ENCODE assay signal across 21 mouse cellular contexts in the genomic region with DNA sequence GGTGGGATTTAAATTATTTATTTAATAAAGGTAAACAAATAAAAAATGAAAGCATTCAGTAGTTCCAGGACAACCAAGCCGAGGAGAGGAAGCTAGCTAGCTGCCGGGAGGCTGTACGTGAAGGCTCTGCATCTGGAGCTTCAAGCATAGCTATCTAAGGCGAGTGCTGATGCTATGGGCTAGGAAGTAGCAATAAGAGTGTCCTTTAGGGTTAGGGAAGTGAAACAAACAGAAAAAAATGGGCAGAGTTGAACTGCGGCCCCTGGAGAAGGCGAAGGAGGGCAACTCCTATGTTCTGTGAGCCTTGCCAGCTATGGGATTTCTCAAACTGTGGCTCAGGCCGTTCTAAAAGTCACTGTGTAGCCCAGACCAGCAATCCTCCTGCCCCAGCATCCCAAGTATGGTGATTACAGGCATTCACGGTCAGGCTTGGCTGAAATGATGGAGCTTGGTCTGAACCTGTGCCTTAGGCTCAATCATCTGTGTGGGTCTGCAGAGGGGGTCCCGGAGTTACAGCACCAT. TPM values are rescaled to one million over a fixed set of nuclear protein-coding genes. Genes with fewer than 3 reads are reported as not detected.
DNase-seq lines count a peak whose midpoint lies in the region; ATAC-seq and TF ChIP-seq lines count a peak whose summit lies in the region.
"Had no signal": no experiment of that assay in that cellular context is flagged by ENCODE, and none has a peak within 500 bp of the region (broad histone marks: within the 10 kb centered on the region; RNA-seq: fewer than 3 reads in every experiment).

No protein-coding gene starts in this region.

- no peak overlapping the region for H3K9ac ChIP-seq in liver, embryonic 13.5 days
- H3K9ac ChIP-seq in stomach, postnatal 0 days (ENCODE audit: low read length) = no peak overlapping the region
- H3K9ac ChIP-seq: limb, embryonic 15.5 days; lung, embryonic 15.5 days had no signal

- no peak for TF ChIP-seq POLR2A in testis, adult 2 months (IDR thresholded peaks at IDR 0.05; ENCODE audit: control insufficient read depth, low read depth, low read length)

- TF ChIP-seq EP300 in stomach, postnatal 0 days (optimal IDR thresholded peaks at IDR 0.05) = no peak

- intact Hi-C loops in left cerebral cortex, postnatal 36 days (cut with DNase I) = loop anchor here (2.0 kb wide), 1 partner anchor 117 kb away; the partner anchor contains the start of gene Mfsd10

- no peaks in the 10 kb centered on the region for H3K9me3 ChIP-seq in liver, embryonic 13.5 days (replicated peaks)
- no peaks in the 10 kb centered on the region for H3K9me3 ChIP-seq in stomach, postnatal 0 days (ENCODE audit: control insufficient read depth, low read length)
- H3K9me3 ChIP-seq: hindbrain, embryonic 10.5 days; limb, embryonic 15.5 days; lung, embryonic 15.5 days; megakaryocyte, embryonic 14.5 days had no signal

- no peak for DNase-seq in liver, embryonic 13.5 days
- no peak for DNase-seq in liver
- no peak for DNase-seq in testis, postnatal 14 days (ENCODE audit: low spot score)
- DNase-seq in splenic B cell, adult 2 months (ENCODE audit: low read depth, low spot score) = peak; percentile 71
- DNase-seq in stomach, postnatal 0 days (ENCODE audit: low spot score) = no peak
- DNase-seq in left cerebral cortex, postnatal 36 days (ENCODE audit: low spot score in 2 of 2) = no peak
- DNase-seq: cerebellum, adult 9-11 months; embryo, embryonic 11 days; gastrocnemius, postnatal 10 days; kidney, adult 11 months; retina, postnatal 1 day had no signal

- ATAC-seq in liver, embryonic 13.5 days (ENCODE audit: low read depth) = no peak
- ATAC-seq in granulocyte monocyte progenitor cell, adult 5-6 weeks (replicated peaks; ENCODE audit: poor library complexity, severe bottlenecking) = peak; percentile 51
- ATAC-seq in stomach, postnatal 0 days (ENCODE audit: low FRiP score, low TSS enrichment) = no peak
- ATAC-seq: forebrain, embryonic 16.5 days; hindbrain, postnatal 0 days; midbrain, embryonic 16.5 days had no signal

- no peak for TF ChIP-seq CTCF in testis, adult 2 months (IDR thresholded peaks at IDR 0.05; ENCODE audit: control insufficient read depth, insufficient read depth, insufficient replicate concordance, low read depth, low read length)
- no peak for TF ChIP-seq CTCF in stomach, postnatal 0 days (IDR thresholded peaks at IDR 0.05; ENCODE audit: low read depth)

- H3K4me1 ChIP-seq in liver, embryonic 13.5 days (replicated peaks) = peaks cover 32% of the 10 kb centered on the region
- peaks cover 23% of the 10 kb centered on the region for H3K4me1 ChIP-seq in testis, adult 2 months (ENCODE audit: control insufficient read depth, insufficient read depth, low read length)
- no peaks in the 10 kb centered on the region for H3K4me1 ChIP-seq in stomach, postnatal 0 days (replicated peaks; ENCODE audit: control insufficient read depth, insufficient read depth)
- H3K4me1 ChIP-seq: lung, embryonic 15.5 days had no signal

- H3K4me3 ChIP-seq in liver, embryonic 13.5 days (replicated peaks) = no peak overlapping the region
- H3K4me3 ChIP-seq in testis, adult 2 months (ENCODE audit: control insufficient read depth, low read depth, low read length) = peak overlapping the region; percentile 43
- H3K4me3 ChIP-seq in stomach, postnatal 0 days (ENCODE audit: low read depth, low read length) = no peak overlapping the region
- H3K4me3 ChIP-seq: hindbrain, embryonic 10.5 days; limb, embryonic 15.5 days; lung, embryonic 15.5 days; megakaryocyte, embryonic 14.5 days had no signal

- peak overlapping the region; percentile 11; the same call in 1 of the 2 replicates for H3K27ac ChIP-seq in liver, embryonic 13.5 days
- no peak overlapping the region for H3K27ac ChIP-seq in testis, adult 2 months (ENCODE audit: control insufficient read depth, insufficient read depth, low read depth, low read length)
- H3K27ac ChIP-seq in stomach, postnatal 0 days (replicated peaks) = no peak overlapping the region
- H3K27ac ChIP-seq: hindbrain, embryonic 10.5 days; hindbrain, postnatal 0 days; kidney, postnatal 0 days; limb, embryonic 15.5 days; lung, embryonic 15.5 days had no signal

- 0 out of 2 replicates have a peak, but pooled peaks cover 3% of the 10 kb centered on the region for H3K27me3 ChIP-seq in liver, embryonic 13.5 days
- H3K27me3 ChIP-seq in testis, adult 2 months (ENCODE audit: control insufficient read depth, insufficient read depth, low read length) = no peaks in the 10 kb centered on the region
- no peaks in the 10 kb centered on the region for H3K27me3 ChIP-seq in splenic B cell, adult 2 months (ENCODE audit: control insufficient read depth, insufficient read depth, low read length, poor library complexity, severe bottlenecking)
- H3K27me3 ChIP-seq in stomach, postnatal 0 days (ENCODE audit: control insufficient read depth, insufficient read depth, low read length) = no peaks in the 10 kb centered on the region
- H3K27me3 ChIP-seq: limb, embryonic 15.5 days; lung, embryonic 15.5 days; megakaryocyte, embryonic 14.5 days had no signal

- H3K36me3 ChIP-seq in liver, embryonic 13.5 days = no peaks in the 10 kb centered on the region
- no peaks in the 10 kb centered on the region for H3K36me3 ChIP-seq in testis, adult 2 months (ENCODE audit: control insufficient read depth, insufficient read depth, low read length)
- H3K36me3 ChIP-seq in splenic B cell, adult 2 months (ENCODE audit: control insufficient read depth, insufficient read depth, low read length, poor library complexity, severe bottlenecking) = no peaks in the 10 kb centered on the region
- H3K36me3 ChIP-seq in stomach, postnatal 0 days (ENCODE audit: control insufficient read depth, insufficient read depth, low read length) = no peaks in the 10 kb centered on the region
- H3K36me3 ChIP-seq: hindbrain, embryonic 10.5 days; limb, embryonic 15.5 days; lung, embryonic 15.5 days had no signal

- no peak overlapping the region for H3K4me2 ChIP-seq in liver, embryonic 13.5 days
- H3K4me2 ChIP-seq in stomach, postnatal 0 days (replicated peaks; ENCODE audit: low read depth) = no peak overlapping the region
- H3K4me2 ChIP-seq: limb, embryonic 15.5 days; lung, embryonic 15.5 days had no signal

- 71% methylated on average over 9 of the region's 9 CpGs for WGBS in liver, embryonic 13.5 days (ENCODE audit: insufficient replicate concordance)
- WGBS in stomach, postnatal 0 days = 74% methylated on average over 9 of the region's 9 CpGs

RNA-seq across cellular contexts. Expression of gene Tnip2, which starts 5.7 kb away (rescaled TPM):
- polyA plus RNA-seq in liver, embryonic 13.5 days (2015; fragmentation: Nextera tagmentation; extraction: Ambion mirVana) = 5.4 and 6.6 TPM in 2 replicates
- 5.4 and 5.8 TPM in 2 replicates for polyA plus RNA-seq in testis, adult 2 months (2012; rRNA removed)
- total RNA-seq in granulocyte monocyte progenitor cell, adult 5-6 weeks (2014; fragmentation: Nextera tagmentation) = 11.8 and 16.2 TPM in 2 replicates
- 22.0 and 24.4 TPM in 2 replicates for total RNA-seq in granulocyte monocyte progenitor cell, adult 5-6 weeks (2017)
- polyA plus RNA-seq in stomach, postnatal 0 days (2015; fragmentation: Nextera tagmentation; extraction: Ambion mirVana) = 16.2 and 17.7 TPM in 2 replicates
- 10 to 100 TPM; 12.7 to 20.4 TPM for total RNA-seq in left cerebral cortex, postnatal 36 days (2021)

RNA-seq across cellular contexts. Expression of gene Sh3bp2, which starts 6.2 kb away (rescaled TPM):
- 2.4 and 4.4 TPM in 2 replicates for polyA plus RNA-seq in liver, embryonic 13.5 days (2015; fragmentation: Nextera tagmentation; extraction: Ambion mirVana)
- polyA plus RNA-seq in testis, adult 2 months (2012; rRNA removed) = 4.9 and 5.0 TPM in 2 replicates
- 15.4 and 16.5 TPM in 2 replicates for total RNA-seq in granulocyte monocyte progenitor cell, adult 5-6 weeks (2014; fragmentation: Nextera tagmentation)
- total RNA-seq in granulocyte monocyte progenitor cell, adult 5-6 weeks (2017) = 9.8 and 11.9 TPM in 2 replicates
- 4.2 and 4.9 TPM in 2 replicates for polyA plus RNA-seq in stomach, postnatal 0 days (2015; fragmentation: Nextera tagmentation; extraction: Ambion mirVana)
- total RNA-seq in left cerebral cortex, postnatal 36 days (2021) = 1 to 10 TPM; 2.6 to 3.7 TPM

RNA-seq across cellular contexts. Expression of gene Add1, which starts 54.0 kb away (rescaled TPM):
- 124 and 133 TPM in 2 replicates for polyA plus RNA-seq in liver, embryonic 13.5 days (2015; fragmentation: Nextera tagmentation; extraction: Ambion mirVana)
- polyA plus RNA-seq in testis, adult 2 months (2012; rRNA removed) = 31.5 and 40.8 TPM in 2 replicates
- total RNA-seq in granulocyte monocyte progenitor cell, adult 5-6 weeks (2014; fragmentation: Nextera tagmentation) = 65.6 and 74.2 TPM in 2 replicates
- total RNA-seq in granulocyte monocyte progenitor cell, adult 5-6 weeks (2017) = 81.0 and 82.6 TPM in 2 replicates
- 68.6 and 69.3 TPM in 2 replicates for polyA plus RNA-seq in stomach, postnatal 0 days (2015; fragmentation: Nextera tagmentation; extraction: Ambion mirVana)
- total RNA-seq in left cerebral cortex, postnatal 36 days (2021) = 100 to 1,000 TPM; 434 to 436 TPM
